Mouse (Mus musculus): ENCODE results near the gene Cyp2d22.

GRCm38 (mm10) chr15:82374437-82374836 lies 5.6 kb downstream of the Cyp2d22 start:
- TF ChIP-seq CTCF (IDR thresholded peaks at IDR 0.05; ENCODE audit: borderline replicate concordance, insufficient read depth, low read length) (no peak), POLR2A (IDR thresholded peaks at IDR 0.05; ENCODE audit: low read depth, low read length) (no peak)
